ENCODE assay signal across 19 mouse cellular contexts in the genomic region with DNA sequence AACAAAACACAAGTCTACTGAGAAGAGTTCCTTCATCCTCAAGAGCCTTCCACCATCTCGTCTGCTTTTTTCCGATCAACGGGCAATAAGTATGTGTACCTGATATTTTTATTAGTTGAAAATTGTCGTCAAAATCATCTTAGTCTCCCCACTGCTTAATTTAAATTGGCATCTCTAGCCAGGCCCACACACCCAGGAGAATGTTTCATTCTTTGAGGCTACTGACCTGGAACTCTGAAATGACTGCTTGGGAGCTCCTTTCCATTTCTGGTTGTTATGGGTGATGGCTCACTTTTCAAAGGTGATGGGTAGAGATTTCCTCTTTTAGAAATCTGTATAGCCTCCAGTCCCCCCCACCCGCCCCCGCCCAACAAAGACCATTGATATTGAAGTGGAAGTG. TPM values are rescaled to one million over a fixed set of nuclear protein-coding genes. Genes with fewer than 3 reads are reported as not detected.
DNase-seq lines count a peak whose midpoint lies in the region; ATAC-seq lines count a peak whose summit lies in the region.
"Had no signal": no experiment of that assay in that cellular context is flagged by ENCODE, and none has a peak within 500 bp of the region (broad histone marks: within the 10 kb centered on the region; RNA-seq: fewer than 3 reads in every experiment).

No protein-coding gene starts in this region.

- H3K9me3 ChIP-seq in hindbrain, embryonic 10.5 days, result peaks cover 6% of the 10 kb centered on the region; the same call in 1 of the 2 replicates
- H3K9me3 ChIP-seq in hindbrain, embryonic 16.5 days (ENCODE audit: control insufficient read depth, low read length), result no peaks in the 10 kb centered on the region; the same call in 1 of the 2 replicates
- peaks cover 4% of the 10 kb centered on the region; the same call in 1 of the 2 replicates for H3K9me3 ChIP-seq in embryonic facial prominence, embryonic 13.5 days
- H3K9me3 ChIP-seq: forebrain, embryonic 15.5 days; heart, embryonic 12.5 days had no signal

- H3K27ac ChIP-seq in hindbrain, embryonic 10.5 days, result 0 out of 2 replicates have a peak overlapping the region, but pooled peaks have one; percentile 35
- H3K27ac ChIP-seq in hindbrain, embryonic 16.5 days (ENCODE audit: low read depth, low read length), result no peak overlapping the region
- no peak overlapping the region for H3K27ac ChIP-seq in embryonic facial prominence, embryonic 13.5 days
- H3K27ac ChIP-seq: forebrain, embryonic 15.5 days; heart, adult 2 months; hindbrain, embryonic 12.5 days; hindbrain, postnatal 0 days had no signal

- no peak for DNase-seq in hindbrain, embryonic 10.5 days (ENCODE audit: low spot score)
- DNase-seq in Muller cell, postnatal 12 days (ENCODE audit: inconsistent ontology term), result peak; percentile 27
- DNase-seq in retina, postnatal 1 day, result peak; percentile 53
- no peak for DNase-seq in adrenal gland, postnatal 25 days
- no peak for DNase-seq in gastrocnemius, postnatal 36 days
- DNase-seq: adrenal gland, adult 2 months; adrenal gland, postnatal 36 days; cerebellum, adult 11 months; cerebellum, adult 8-10 months; cerebellum, postnatal 14 days; gastrocnemius, postnatal 10 days; heart, adult 2 months; heart, postnatal 36 days had no signal

- H3K4me2 ChIP-seq in hindbrain, embryonic 16.5 days (ENCODE audit: low read length), result no peak overlapping the region
- H3K4me2 ChIP-seq in embryonic facial prominence, embryonic 13.5 days, result 0 out of 2 replicates have a peak overlapping the region, but pooled peaks have one; percentile 20
- H3K4me2 ChIP-seq: forebrain, embryonic 15.5 days; heart, embryonic 12.5 days; hindbrain, embryonic 12.5 days had no signal

- no peaks in the 10 kb centered on the region for H3K36me3 ChIP-seq in hindbrain, embryonic 10.5 days
- no peaks in the 10 kb centered on the region for H3K36me3 ChIP-seq in hindbrain, embryonic 16.5 days (ENCODE audit: control insufficient read depth, insufficient read depth, low read length)
- no peaks in the 10 kb centered on the region for H3K36me3 ChIP-seq in embryonic facial prominence, embryonic 13.5 days
- H3K36me3 ChIP-seq: forebrain, embryonic 15.5 days; heart, embryonic 12.5 days; hindbrain, embryonic 12.5 days had no signal

- no peak for ATAC-seq in hindbrain, embryonic 16.5 days
- ATAC-seq in embryonic facial prominence, embryonic 13.5 days (ENCODE audit: insufficient number of reproducible peaks, insufficient read depth, low FRiP score, low TSS enrichment, low read depth), result no peak
- ATAC-seq: forebrain, embryonic 15.5 days; hindbrain, postnatal 0 days had no signal

- peaks cover 31% of the 10 kb centered on the region for H3K4me1 ChIP-seq in hindbrain, embryonic 10.5 days (replicated peaks)
- H3K4me1 ChIP-seq in hindbrain, embryonic 16.5 days (ENCODE audit: control insufficient read depth, insufficient read depth, low read depth, low read length), result no peaks in the 10 kb centered on the region
- peaks cover 11% of the 10 kb centered on the region; the same call in 1 of the 2 replicates for H3K4me1 ChIP-seq in embryonic facial prominence, embryonic 13.5 days
- H3K4me1 ChIP-seq: heart, embryonic 12.5 days had no signal

- H3K9ac ChIP-seq in hindbrain, embryonic 16.5 days (ENCODE audit: low read depth, low read length), result no peak overlapping the region
- no peak overlapping the region for H3K9ac ChIP-seq in embryonic facial prominence, embryonic 13.5 days
- H3K9ac ChIP-seq: forebrain, embryonic 15.5 days; heart, embryonic 12.5 days; hindbrain, embryonic 12.5 days had no signal

- WGBS in hindbrain, embryonic 10.5 days, result 66% methylated on average over 6 of the region's 6 CpGs
- WGBS in hindbrain, embryonic 16.5 days, result 79% methylated on average over 6 of the region's 6 CpGs
- WGBS in embryonic facial prominence, embryonic 13.5 days, result 67% methylated on average over 6 of the region's 6 CpGs

- H3K4me3 ChIP-seq in hindbrain, embryonic 10.5 days, result no peak overlapping the region
- H3K4me3 ChIP-seq in hindbrain, embryonic 16.5 days (ENCODE audit: low read length), result no peak overlapping the region
- no peak overlapping the region for H3K4me3 ChIP-seq in embryonic facial prominence, embryonic 13.5 days
- H3K4me3 ChIP-seq: forebrain, embryonic 15.5 days; heart, adult 2 months; heart, embryonic 12.5 days; hindbrain, embryonic 12.5 days had no signal

- H3K27me3 ChIP-seq in hindbrain, embryonic 10.5 days (ENCODE audit: insufficient read depth, poor library complexity, severe bottlenecking), result 0 out of 2 replicates have a peak, but pooled peaks cover 4% of the 10 kb centered on the region
- H3K27me3 ChIP-seq in hindbrain, embryonic 16.5 days (replicated peaks; ENCODE audit: control insufficient read depth, insufficient read depth, low read length), result no peaks in the 10 kb centered on the region
- H3K27me3 ChIP-seq in embryonic facial prominence, embryonic 13.5 days, result no peaks in the 10 kb centered on the region
- H3K27me3 ChIP-seq: forebrain, embryonic 15.5 days; heart, embryonic 12.5 days; hindbrain, embryonic 12.5 days had no signal

- intact Hi-C loops in gastrocnemius, postnatal 36 days (cut with DNase I), result loop anchor here (10.0 kb wide), 1 partner anchor 84 kb away; no protein-coding TSS in a partner anchor

RNA-seq across cellular contexts. Expression of a gene that starts 54.6 kb away (rescaled TPM):
- 0.21 and 0.40 TPM in 2 replicates for polyA plus RNA-seq in hindbrain, embryonic 10.5 days (2016; fragmentation: Nextera tagmentation; extraction: Ambion mirVana)
- 3.4 and 3.8 TPM in 2 replicates for polyA plus RNA-seq in hindbrain, embryonic 16.5 days (2015; fragmentation: Nextera tagmentation; extraction: Ambion mirVana)
- polyA plus RNA-seq in embryonic facial prominence, embryonic 13.5 days (2015; fragmentation: Nextera tagmentation; extraction: Ambion mirVana), result 1.1 TPM in 2 replicates
- total RNA-seq in adrenal gland, postnatal 25 days (2021), result 0.67 and 2.0 TPM in 2 replicates
- under 1 TPM; 0.20 to 0.36 TPM for total RNA-seq in gastrocnemius, postnatal 36 days (2021)

Comparison
In these comparisons a context has a peak if more than half of its experiments do, and no peak if none do; other contexts are left out.
1. DNase-seq: peak in Muller cell, postnatal 12 days (single experiment) and retina, postnatal 1 day (single experiment); none in hindbrain, embryonic 10.5 days (single experiment), adrenal gland, postnatal 25 days (single experiment) and gastrocnemius, postnatal 36 days (0 of 2).